Mouse (Mus musculus) kidney, postnatal 10 days (tissue): Measurements from ENCODE around the gene Utp15.

Experiments used
- DNase-seq: peaks from one replicate; pipeline ENCODE4 v3.0.0; 2021; ENCODE audit warnings: mixed read lengths

Utp15 gene

GRCm38 (mm10) chr13:98245386-98245785 lies 17.5 kb downstream of the Utp15 start:
- no peak for DNase-seq

DNA sequence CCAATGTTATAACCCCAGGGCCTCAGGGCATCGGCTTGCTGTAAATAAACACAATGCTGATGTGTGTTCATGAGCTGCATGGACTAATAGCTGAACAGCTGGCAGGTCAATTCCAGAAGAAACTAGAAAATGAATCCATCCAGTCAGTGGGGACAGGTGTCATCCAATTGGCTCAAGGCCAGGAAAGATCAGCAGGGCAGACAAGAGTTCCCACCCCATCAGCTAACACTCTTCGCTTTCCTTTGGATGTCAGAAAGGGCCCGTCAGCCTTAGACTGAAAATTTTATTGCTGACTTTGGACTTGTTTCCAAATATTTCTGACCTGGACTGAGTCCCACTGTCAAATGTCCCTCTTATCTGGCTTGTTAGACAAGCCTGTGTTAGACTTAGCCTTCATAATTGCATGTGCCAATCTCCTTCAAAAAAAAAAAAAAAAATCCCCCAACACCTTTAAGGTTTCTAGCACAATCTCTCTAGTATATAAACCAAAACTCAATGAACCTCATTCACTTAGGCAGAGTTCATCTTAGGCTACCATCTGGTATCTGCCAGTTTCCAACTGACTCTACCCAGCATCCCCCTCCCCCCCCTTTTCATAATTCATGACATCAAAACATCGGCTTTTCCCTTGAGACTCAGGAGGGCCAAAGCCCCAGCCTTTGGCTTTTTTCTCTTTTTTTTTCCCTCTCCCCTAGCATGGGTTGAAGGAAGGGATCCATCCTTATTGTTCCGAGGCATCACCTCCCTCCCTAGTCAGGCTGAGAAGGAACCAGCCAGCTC lies 18.1 kb downstream of the Utp15 start:
- DNase-seq, result peak; percentile 32

DNA sequence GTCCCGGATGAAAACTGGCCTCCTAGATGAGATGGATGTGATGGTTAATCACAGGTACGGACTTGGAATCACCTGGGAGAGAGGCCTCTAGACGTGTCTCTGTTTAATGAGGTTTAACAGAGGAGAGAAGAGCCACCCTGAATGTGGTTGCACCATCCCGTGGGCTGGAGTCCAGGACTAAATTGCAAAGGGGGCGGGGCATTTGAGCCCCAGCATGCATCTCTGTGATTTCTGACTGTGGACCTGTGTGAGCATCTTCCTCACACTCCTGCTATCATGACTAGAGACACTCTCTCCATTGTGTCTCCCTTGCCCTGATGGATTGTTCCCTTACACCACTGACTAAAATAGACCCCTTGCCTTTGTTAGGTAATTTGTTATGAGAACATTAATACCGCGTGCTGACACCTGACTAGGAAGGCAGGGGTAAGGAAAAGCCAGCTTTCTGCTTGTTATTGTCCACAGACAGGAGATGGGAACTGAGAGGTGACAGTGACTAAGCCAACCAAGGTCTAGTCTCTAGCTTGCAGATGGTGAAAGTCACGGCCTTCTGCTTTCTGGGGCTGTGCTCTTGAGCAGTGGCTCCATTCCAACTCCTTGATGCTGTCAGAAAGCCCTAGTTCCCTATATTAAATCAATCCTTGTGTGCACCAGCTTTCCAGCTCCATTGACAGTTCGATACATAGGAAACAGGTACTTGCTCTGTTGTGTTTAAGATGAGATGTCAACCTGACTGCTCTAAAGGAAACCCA lies 21.1 kb downstream of the Utp15 start:
- no peak for DNase-seq

- peak; percentile 85 for DNase-seq
These were observed 22.7 kb downstream of the Utp15 start for GRCm38 (mm10) chr13:98239978-98240641.

DNA sequence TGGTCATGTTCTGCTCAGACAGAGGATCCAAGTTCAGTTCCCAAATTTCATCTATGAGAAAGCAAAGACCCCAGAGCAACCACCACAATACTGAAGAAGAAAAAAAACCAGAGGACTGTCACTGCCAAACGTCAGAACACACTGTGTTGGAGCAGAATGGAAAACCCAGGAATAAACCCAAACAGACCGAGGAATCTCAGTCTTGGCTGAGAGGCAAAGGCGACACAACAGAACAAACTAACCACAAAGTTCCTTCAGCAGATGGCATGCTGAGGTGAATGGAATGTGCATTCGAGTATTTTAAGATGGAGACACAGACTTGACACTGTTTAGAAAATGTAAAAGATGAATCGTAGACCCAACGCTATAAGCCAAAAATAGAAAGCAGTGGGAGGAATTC lies 27.4 kb downstream of the Utp15 start:
- DNase-seq, result no peak

DNA sequence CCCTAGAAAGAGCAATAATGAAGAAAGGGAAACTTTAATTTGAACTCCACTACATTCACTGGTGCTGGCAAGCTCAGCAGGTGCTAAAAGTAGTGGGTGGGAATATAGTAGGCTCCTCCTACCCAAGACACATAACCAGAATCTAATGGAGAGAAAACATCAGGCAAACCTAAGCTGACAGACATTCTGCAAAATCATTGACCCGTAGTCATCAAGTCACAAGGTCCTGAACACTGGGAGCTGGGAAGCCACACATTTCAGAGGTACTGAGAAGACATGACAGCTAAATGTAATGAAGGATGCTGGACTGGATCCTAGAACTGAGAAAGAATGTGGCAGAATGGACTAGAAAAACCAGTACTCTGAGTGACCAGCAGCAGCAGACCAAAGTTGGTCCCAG lies 32.3 kb downstream of the Utp15 start:
- no peak for DNase-seq

- no peak for DNase-seq
These were observed 36.6 kb downstream of the Utp15 start for GRCm38 (mm10) chr13:98226225-98226624.

DNA sequence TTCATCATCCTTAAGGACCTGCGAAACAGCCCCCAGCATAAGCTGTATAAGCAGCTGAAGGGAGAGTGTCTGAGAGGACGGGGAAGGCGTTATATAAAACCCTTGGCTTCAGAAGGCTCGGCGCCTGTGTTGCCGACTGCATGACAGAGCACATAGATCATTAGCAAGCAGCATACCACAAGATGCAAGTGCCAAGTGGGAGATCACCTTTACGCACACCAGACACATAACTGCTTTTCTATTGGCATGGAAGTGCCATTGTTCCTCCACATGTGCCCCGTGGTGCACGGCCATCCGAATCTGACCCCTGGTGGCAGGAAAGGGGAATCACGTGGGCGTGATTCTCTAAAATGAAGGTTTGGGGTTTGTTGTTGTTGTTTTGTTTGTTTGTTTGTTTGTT lies 40.0 kb downstream of the Utp15 start:
- DNase-seq, result peak; percentile 61

- DNase-seq, result no peak
These were observed 52.7 kb downstream of the Utp15 start for GRCm38 (mm10) chr13:98210137-98210536.

DNA sequence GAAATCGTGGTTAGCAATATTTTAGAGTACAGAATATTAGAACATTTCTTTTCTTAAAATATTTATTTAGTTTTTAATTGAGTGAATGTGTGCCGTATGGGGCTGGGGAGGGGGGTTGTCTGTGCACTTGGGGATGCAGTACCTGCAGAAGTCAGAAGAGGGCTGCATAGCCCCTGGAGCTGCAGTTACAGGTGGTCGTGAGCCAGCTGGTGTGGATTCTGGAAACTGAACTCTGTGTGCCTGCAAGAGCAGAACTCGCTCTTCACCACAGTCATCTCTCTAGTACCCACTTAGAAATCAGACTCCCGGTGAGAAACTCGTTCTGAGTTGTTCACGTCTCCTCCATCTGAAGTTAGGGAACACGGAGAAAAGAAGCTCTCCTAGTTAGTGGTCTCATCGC lies 54.0 kb downstream of the Utp15 start:
- DNase-seq, result peak; percentile 43

GRCm38 (mm10) chr13:98206546-98206870 lies 56.3 kb downstream of the Utp15 start:
- DNase-seq, result no peak

DNA sequence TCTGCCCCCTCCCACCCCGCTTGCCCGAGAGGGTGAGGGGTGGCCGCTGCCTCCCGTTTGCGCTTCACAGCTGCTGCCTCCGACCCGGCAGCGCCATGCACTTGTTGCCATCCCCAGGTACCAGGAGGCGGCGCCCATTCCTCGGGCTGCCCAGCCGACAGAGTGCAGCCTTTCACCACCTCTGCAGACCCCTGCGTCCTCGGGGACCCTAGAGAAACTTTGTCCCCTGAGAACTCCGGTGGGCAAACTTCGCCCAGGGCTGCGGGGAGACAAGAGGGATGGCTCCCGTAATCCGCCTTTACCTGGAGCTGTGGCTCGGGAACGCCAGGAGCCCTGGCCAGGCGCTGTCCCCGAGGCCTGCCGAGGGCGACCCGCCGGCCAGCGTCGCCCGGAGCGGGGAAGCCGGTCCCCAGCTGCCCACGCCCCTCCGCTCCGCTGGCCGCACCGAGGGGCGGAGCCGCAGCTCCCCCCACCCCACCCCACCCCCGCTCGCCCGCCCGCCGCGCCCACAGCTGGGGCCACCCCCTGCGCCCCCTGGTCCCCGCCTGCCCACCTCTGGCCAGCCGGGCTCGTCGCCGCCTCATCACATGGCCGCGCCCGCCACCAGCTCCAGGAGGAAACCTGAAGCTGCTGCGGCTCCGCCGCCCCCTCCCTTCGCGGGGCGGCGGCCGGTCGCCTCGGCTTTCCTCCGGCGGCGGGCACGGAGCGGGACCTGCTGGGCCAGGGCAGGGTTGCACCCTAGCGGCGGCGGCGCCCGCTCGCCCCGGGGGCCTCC lies 56.9 kb downstream of the Utp15 start, which contains the start of gene Arhgef28:
TSS of gene Arhgef28 (minus strand) at position 669 of the 775 bp plus-strand sequence.
- peak; percentile 83 for DNase-seq

DNA sequence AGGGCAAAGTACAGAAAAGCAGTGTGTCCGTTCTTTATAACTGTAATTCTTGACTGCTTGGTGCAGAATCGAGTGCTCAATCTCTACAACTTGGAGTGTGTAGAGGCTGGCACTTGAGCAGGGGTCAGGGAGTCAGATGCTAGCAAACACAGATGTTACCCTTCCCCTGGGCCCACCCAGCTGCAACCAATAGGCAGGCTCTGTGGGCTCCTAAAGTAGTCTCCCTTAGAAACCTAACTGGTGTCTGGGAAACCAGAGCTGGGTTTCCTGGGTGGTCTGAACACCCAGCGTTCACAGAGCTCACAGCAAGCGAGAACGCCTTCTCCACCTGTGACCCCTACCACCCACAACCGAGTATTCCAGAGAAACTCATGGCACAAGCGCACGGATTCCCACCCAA lies 57.7 kb downstream of the Utp15 start:
- DNase-seq, result no peak

GRCm38 (mm10) chr13:98204371-98204770 lies 58.5 kb downstream of the Utp15 start:
- no peak for DNase-seq

- no peak for DNase-seq
These were observed 61.4 kb downstream of the Utp15 start for GRCm38 (mm10) chr13:98201436-98201835.
